Mouse (Mus musculus) left cerebral cortex, adult 18-20 months (tissue): ENCODE data around the gene Olfr1184. TPM values are rescaled to one million over a fixed set of nuclear protein-coding genes. Genes with fewer than 3 reads are reported as not detected.
"Not testable (repeated sequence)": the region's sequence is repeated elsewhere in the genome, so short reads cannot be mapped to it uniquely, and the experiment has no call there.

Source experiments
- DNase-seq, 2 experiments: peaks; one replicate each; pipeline ENCODE4 v3.0.0; 2021 to 2022; ENCODE audit warnings: low spot score in 2 of 2, mixed read lengths in 1 of 2
- long read RNA-seq, 2 experiments: library from polyadenylated mRNA; stranded (forward); transcript quantifications; one replicate each; pipeline ENCODE4 v2.0.0; 2021
- total RNA-seq, 2 experiments: library from RNA; stranded (reverse); gene quantifications; 2 replicates each; pipeline ENCODE4 v1.2.3; 2021

Gene Olfr1184
- not detected for total RNA-seq
- long read RNA-seq, experiment 1, result 0 reads
- long read RNA-seq, experiment 2, result 0 reads

- DNase-seq, result no peak
Measured at GRCm38 (mm10) chr2:88483298-88483697, at the start of gene Olfr1184. Olfr1184 (plus strand) TSS chr2:88483598.

- DNase-seq, result no peak
Measured at GRCm38 (mm10) chr2:88449031-88449430, 34.4 kb upstream of the Olfr1184 start, which contains the start of gene Gm13757. Gm13757 (minus strand) TSS chr2:88449131.

GRCm38 (mm10) chr2:88454567-88454966, 28.8 kb upstream of the Olfr1184 start, which contains the start of gene Olfr1183:
Olfr1183 (plus strand) TSS chr2:88454867.
- not testable (repeated sequence) for DNase-seq

- no peak for DNase-seq
Measured at GRCm38 (mm10) chr2:88493020-88493419, 9.6 kb downstream of the Olfr1184 start, which contains the start of gene Olfr1185-ps1. Olfr1185-ps1 (plus strand) TSS chr2:88493320.

- no peak for DNase-seq
Measured at GRCm38 (mm10) chr2:88518251-88518650, 34.9 kb downstream of the Olfr1184 start, which contains the start of gene Olfr1186. Olfr1186 (plus strand) TSS chr2:88518551.

GRCm38 (mm10) chr2:88525720-88526119, 42.3 kb downstream of the Olfr1184 start:
- DNase-seq, result no peak

Other genes starting within 250 kb of the Olfr1184 start
- not detected for gene Olfr1173, start 203.7 kb upstream of the Olfr1184 start, total RNA-seq
- not detected for gene Olfr1174-ps, start 168.5 kb upstream of the Olfr1184 start, total RNA-seq
- not detected for gene Olfr1175-ps, start 156.4 kb upstream of the Olfr1184 start, total RNA-seq
- not detected for gene Olfr1176, start 146.9 kb upstream of the Olfr1184 start, total RNA-seq
- gene Olfr1177-ps, start 137.1 kb upstream of the Olfr1184 start, total RNA-seq, result not detected
- not detected for gene Olfr1178, start 96.5 kb upstream of the Olfr1184 start, total RNA-seq
- not detected for gene Olfr1179, start 77.1 kb upstream of the Olfr1184 start, total RNA-seq
- gene Olfr1180, start 64.4 kb upstream of the Olfr1184 start, total RNA-seq, result not detected
- not detected for gene Olfr1181, start 57.4 kb upstream of the Olfr1184 start, total RNA-seq
- not detected for gene Gm13757, start 34.5 kb upstream of the Olfr1184 start, total RNA-seq
- gene Olfr1183, start 28.7 kb upstream of the Olfr1184 start, total RNA-seq, result not detected
- gene Olfr1185-ps1, start 9.7 kb downstream of the Olfr1184 start, total RNA-seq, result not detected
- gene Olfr1186, start 35.0 kb downstream of the Olfr1184 start, total RNA-seq, result not detected
- not detected for gene Olfr1188, start 73.3 kb downstream of the Olfr1184 start, total RNA-seq
- gene Olfr1189, start 102.9 kb downstream of the Olfr1184 start, total RNA-seq, result not detected
- not detected for gene Olfr1191-ps1, start 156.9 kb downstream of the Olfr1184 start, total RNA-seq
- gene Olfr1192-ps1, start 164.9 kb downstream of the Olfr1184 start, total RNA-seq, result not detected
- gene Olfr1193, start 192.0 kb downstream of the Olfr1184 start, total RNA-seq, result not detected
- not detected for gene Olfr1195, start 205.6 kb downstream of the Olfr1184 start, total RNA-seq
- not detected for gene Olfr1196, start 221.0 kb downstream of the Olfr1184 start, total RNA-seq
- gene Olfr1197, start 248.8 kb downstream of the Olfr1184 start, total RNA-seq, result not detected